Mouse (Mus musculus) v-Abl transformed pro-B cells (cell line): ENCODE data around the gene Olfr974.
"Not testable (repeated sequence)": the region's sequence is repeated elsewhere in the genome, so short reads cannot be mapped to it uniquely, and the experiment has no call there.

Source experiments
- in situ Hi-C, 2 experiments: fragments of 400-800 bp; cut with MboI; formaldehyde crosslinking; loops; one replicate each; pipeline ENCODE4 v1.15.1; 2025; ENCODE audit not compliant: unreplicated experiment in 2 of 2

Olfr974 gene

GRCm38 (mm10) chr9:39937201-39937600, at the start of gene Olfr974:
TSS of gene Olfr974 (plus strand) at chr9:39937501.
- in situ Hi-C loops = no loop called here

- in situ Hi-C loops = loop anchor here (10.0 to 25.0 kb wide), 3 partner anchors 70 to 432 kb away; partner anchors contain the start of gene Olfr149 (in 1 of the 2)
These were observed 32.2 kb upstream of the Olfr974 start for GRCm38 (mm10) chr9:39905106-39905505.

- in situ Hi-C loops = loop anchor here (10.0 to 25.0 kb wide), 3 partner anchors 68 to 430 kb away; partner anchors contain the start of gene Olfr149 (in 1 of the 2)
These were observed 30.3 kb upstream of the Olfr974 start, which contains the start of gene Olfr229 for GRCm38 (mm10) chr9:39907036-39907435. TSS of gene Olfr229 (plus strand) at chr9:39907336.

- in situ Hi-C loops = loop anchor here (10.0 to 25.0 kb wide), 3 partner anchors 65 to 427 kb away; partner anchors contain the start of gene Olfr149 (in 1 of the 2)
These were observed 27.4 kb upstream of the Olfr974 start for GRCm38 (mm10) chr9:39909939-39910338.

- in situ Hi-C loops = not testable (repeated sequence)
These were observed 9.1 kb upstream of the Olfr974 start for GRCm38 (mm10) chr9:39927975-39928836.

GRCm38 (mm10) chr9:39928837-39929236, 8.5 kb upstream of the Olfr974 start:
- in situ Hi-C loops = not testable (repeated sequence)

- in situ Hi-C loops = no loop called here
These were observed 14.6 kb downstream of the Olfr974 start, which contains the start of gene Olfr975 for GRCm38 (mm10) chr9:39951946-39952345. TSS of gene Olfr975 (minus strand) at chr9:39952046.

GRCm38 (mm10) chr9:39961033-39961432, 23.7 kb downstream of the Olfr974 start, which contains the start of gene Olfr976:
TSS of gene Olfr976 (minus strand) at chr9:39961133.
- in situ Hi-C loops = not testable (repeated sequence)

GRCm38 (mm10) chr9:39976581-39977145, 39.4 kb downstream of the Olfr974 start:
- in situ Hi-C loops = loop anchor here in 1 of 2 experiments (10.0 kb wide), 1 partner anchor 72 kb away; the partner anchor contains the start of gene Olfr229

GRCm38 (mm10) chr9:39991813-39992212, 54.5 kb downstream of the Olfr974 start, which contains the start of gene Olfr978:
TSS of gene Olfr978 (plus strand) at chr9:39992113.
- in situ Hi-C loops = no loop called here
